Mouse (Mus musculus): ENCODE data around the gene Itgb1bp1. TPM values are rescaled to one million over a fixed set of nuclear protein-coding genes. Genes with fewer than 3 reads are reported as not detected.

Gene Itgb1bp1
- polyA plus RNA-seq, 1 experiment: 21.5 TPM

DNA sequence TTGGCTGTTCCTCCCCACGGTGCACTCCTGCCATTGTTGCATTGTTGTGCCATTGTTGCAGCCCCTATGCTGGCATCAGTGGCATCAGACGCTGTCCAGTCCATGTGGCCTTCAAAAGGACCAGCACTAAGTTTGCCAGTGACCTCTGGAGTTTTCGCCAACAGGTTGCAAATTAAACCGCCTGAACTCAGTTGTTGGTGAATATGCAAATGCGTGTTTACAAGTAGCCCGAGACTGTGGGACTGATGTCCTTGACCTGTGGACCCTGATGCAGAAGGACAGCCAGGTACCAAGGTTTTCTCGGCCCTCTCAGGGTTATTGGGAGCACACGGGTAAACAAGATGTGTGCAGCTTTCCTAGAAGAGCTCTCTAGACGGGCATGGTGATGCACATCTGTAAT lies 35.1 kb upstream of the Itgb1bp1 start:
- no peak for TF ChIP-seq POLR2A (IDR thresholded peaks at IDR 0.05; ENCODE audit: borderline replicate concordance, extremely low read depth, insufficient read depth, insufficient read length, poor library complexity, severe bottlenecking)
- TF ChIP-seq CTCF (IDR thresholded peaks at IDR 0.05; ENCODE audit: borderline replicate concordance, extremely low read depth, insufficient read depth, insufficient read length): no peak
- DNase-seq (ENCODE audit: low read depth): no peak

DNA sequence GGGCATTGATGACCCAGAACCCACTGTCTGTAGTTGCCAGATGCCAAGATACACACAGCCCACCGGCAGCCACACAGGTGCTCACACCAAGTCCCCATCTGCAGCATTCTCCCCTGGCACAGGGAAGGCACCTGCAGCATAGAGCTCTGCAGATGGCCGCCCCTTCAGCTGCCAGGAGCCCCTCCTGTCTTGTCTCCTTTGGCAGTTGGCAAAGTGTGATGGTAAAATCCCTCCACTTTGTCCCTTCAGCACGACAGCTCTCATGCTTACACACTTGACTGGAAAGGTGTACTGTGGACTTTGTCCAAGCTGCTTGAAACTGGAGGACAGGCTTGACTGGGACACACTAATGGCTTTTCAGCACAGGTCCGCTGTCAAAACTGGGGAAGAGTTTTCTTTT lies 34.2 kb upstream of the Itgb1bp1 start:
- TF ChIP-seq POLR2A (IDR thresholded peaks at IDR 0.05; ENCODE audit: borderline replicate concordance, extremely low read depth, insufficient read depth, insufficient read length, poor library complexity, severe bottlenecking) (no peak), CTCF (IDR thresholded peaks at IDR 0.05; ENCODE audit: borderline replicate concordance, extremely low read depth, insufficient read depth, insufficient read length) (no peak)
- DNase-seq (ENCODE audit: low read depth): no peak

DNA sequence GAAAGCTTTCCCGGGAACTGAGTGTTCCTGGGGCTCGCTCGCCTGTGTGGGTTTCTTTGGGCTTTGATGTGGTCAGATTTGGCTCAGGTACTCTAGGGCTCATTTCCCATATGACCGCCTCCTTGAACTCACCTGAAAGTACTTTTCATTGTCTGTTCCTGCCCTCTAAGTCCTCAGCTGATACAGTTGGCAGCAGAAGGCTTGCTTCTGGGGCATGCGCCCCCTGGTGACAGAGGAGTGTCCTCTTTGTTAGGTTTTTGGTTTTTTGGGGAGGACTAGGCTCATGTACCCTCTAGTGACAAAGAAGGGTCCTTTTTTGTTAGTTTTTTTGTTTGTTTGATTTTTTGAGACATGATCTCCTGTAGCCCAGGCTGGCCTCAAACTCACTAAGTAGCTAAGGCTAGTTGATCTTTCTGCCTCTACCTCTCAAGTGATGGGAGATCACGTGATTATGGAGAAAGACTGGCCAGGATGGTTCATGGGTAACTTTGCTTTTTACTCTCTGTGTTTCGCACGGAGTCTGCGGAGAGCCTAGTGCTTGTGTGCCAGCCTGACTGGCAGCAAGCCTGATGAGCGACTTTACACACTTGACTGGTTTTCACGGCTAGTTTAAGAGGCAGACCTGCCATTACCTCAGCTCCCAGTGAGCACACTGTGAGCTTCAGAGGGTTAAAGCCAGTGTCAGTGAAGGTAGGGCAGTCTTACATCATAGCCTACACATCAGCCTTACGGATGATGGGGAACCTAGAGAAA lies 32.2 kb upstream of the Itgb1bp1 start:
- peak; percentile 74; the same call in 1 of the 2 replicates for TF ChIP-seq CTCF (IDR thresholded peaks at IDR 0.05; ENCODE audit: borderline replicate concordance, extremely low read depth, insufficient read depth, insufficient read length)
- no peak for TF ChIP-seq POLR2A (IDR thresholded peaks at IDR 0.05; ENCODE audit: borderline replicate concordance, extremely low read depth, insufficient read depth, insufficient read length, poor library complexity, severe bottlenecking)
- DNase-seq (ENCODE audit: low read depth): peak; percentile 71

DNA sequence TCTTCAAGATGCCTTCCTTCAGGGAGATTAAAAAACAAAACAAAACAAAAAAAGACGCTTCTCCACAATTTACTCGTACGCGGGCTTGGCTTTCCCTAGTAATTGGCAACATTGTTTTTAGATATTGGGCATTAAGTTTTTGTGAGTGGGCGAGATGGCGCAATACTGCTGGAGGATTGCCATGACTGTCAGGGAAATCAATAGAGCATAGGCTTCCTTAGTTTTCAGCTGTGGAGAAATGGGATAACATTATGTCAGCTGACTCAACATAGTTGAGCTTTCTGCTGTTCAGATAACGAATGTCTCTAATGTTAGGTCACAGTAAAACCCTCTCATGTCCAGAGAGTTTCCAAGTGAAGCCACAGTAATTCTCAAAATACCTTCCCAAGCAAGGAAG lies 30.8 kb upstream of the Itgb1bp1 start:
- DNase-seq (ENCODE audit: low read depth): peak; percentile 20
- TF ChIP-seq CTCF (IDR thresholded peaks at IDR 0.05; ENCODE audit: borderline replicate concordance, extremely low read depth, insufficient read depth, insufficient read length) (no peak), POLR2A (IDR thresholded peaks at IDR 0.05; ENCODE audit: borderline replicate concordance, extremely low read depth, insufficient read depth, insufficient read length, poor library complexity, severe bottlenecking) (no peak)

DNA sequence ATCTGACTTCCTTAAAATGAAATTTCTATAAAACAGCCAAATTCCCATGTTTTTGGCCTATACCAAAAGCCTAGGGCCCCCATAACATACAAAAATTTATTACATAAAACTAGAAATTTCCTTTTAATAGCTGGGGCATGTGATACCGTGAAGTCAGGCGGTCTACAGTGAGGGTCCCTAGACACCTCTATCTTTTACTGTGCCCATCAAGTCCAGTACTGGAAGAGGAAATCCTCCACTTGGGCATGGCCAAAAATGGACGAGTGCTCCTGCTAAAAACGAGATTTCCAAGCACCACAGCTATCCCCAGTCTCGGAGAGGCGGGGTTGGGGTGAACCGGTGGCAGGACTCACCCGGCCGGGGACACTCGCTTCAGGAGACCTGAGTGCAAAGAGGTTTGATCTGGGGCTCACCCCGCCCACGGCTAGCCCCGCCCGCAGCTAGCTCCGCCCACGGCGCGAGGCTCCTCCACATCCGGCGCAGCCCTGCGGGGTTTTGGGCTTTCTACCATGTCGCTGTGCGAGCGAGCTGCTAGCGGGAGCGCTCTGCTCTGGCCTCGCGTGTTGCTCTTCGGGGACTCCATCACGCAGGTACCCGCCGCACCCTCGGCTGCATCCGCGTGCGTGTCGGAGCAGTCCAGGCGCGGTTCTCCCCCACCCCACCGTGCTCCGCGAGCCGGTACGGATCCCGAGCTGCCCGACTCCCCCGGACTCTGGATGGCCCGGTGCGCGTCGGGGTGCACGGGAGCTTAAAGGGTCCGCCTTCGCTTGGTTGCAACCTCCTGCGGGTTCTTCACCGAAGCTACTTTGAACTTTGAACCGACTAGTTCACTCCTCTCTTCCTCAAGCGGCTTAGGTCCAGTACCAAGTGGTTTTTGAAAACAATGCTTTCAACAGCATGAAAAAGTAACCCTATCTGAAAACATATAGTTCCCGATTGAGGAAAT lies 30.1 kb upstream of the Itgb1bp1 start, which contains the start of gene Iah1:
Iah1 (plus strand) TSS at position 467 of the 946 bp plus-strand sequence.
- no peak for TF ChIP-seq CTCF (IDR thresholded peaks at IDR 0.05; ENCODE audit: borderline replicate concordance, extremely low read depth, insufficient read depth, insufficient read length)
- TF ChIP-seq POLR2A (IDR thresholded peaks at IDR 0.05; ENCODE audit: borderline replicate concordance, extremely low read depth, insufficient read depth, insufficient read length, poor library complexity, severe bottlenecking): peak; percentile 54; the same call in 1 of the 2 replicates
- peak; percentile 86 for DNase-seq (ENCODE audit: low read depth)

DNA sequence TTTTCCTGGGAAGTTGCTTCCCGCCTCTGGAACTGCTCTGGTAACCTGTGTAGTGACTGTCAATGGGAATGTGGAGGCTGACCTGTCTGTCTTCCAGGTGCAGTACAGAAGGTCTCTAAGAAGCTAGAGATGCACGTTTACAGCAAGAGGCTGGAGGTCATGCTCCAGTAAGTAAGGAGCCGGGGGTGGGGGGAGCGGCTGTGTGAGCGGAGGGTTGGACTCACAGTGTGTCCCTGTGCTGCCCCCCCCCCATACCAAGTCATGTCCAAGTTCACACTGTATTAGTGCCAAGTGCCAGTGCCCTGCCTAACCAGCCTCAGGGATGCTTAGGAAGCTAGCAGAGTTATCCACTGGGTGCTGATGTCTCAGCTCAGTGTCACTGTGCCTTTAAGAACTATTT lies 26.1 kb upstream of the Itgb1bp1 start:
- TF ChIP-seq POLR2A (IDR thresholded peaks at IDR 0.05; ENCODE audit: borderline replicate concordance, extremely low read depth, insufficient read depth, insufficient read length, poor library complexity, severe bottlenecking) (no peak), CTCF (IDR thresholded peaks at IDR 0.05; ENCODE audit: borderline replicate concordance, extremely low read depth, insufficient read depth, insufficient read length) (no peak)
- DNase-seq (ENCODE audit: low read depth): no peak

DNA sequence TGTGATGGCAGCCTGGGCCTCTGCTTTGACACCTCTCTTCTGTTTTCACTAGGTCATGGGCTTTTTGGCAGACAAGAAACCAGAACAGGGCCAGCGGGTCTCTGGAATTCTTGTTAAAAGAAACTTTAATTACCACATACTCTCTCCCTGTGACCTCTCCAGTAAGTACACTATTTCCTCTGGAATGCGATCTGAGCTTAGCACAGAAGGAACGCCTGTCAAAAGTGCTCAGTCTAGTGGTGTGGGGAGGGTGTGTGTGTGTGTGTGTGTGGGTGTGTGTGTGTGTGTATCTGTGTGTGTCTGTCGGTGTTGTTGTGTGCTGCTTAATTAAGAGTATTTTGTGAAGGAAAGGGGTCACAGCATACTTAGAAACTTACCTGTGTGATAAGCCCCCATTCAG lies 20.6 kb upstream of the Itgb1bp1 start:
- TF ChIP-seq POLR2A (IDR thresholded peaks at IDR 0.05; ENCODE audit: borderline replicate concordance, extremely low read depth, insufficient read depth, insufficient read length, poor library complexity, severe bottlenecking): no peak
- TF ChIP-seq CTCF (IDR thresholded peaks at IDR 0.05; ENCODE audit: borderline replicate concordance, extremely low read depth, insufficient read depth, insufficient read length): no peak
- no peak for DNase-seq (ENCODE audit: low read depth)

DNA sequence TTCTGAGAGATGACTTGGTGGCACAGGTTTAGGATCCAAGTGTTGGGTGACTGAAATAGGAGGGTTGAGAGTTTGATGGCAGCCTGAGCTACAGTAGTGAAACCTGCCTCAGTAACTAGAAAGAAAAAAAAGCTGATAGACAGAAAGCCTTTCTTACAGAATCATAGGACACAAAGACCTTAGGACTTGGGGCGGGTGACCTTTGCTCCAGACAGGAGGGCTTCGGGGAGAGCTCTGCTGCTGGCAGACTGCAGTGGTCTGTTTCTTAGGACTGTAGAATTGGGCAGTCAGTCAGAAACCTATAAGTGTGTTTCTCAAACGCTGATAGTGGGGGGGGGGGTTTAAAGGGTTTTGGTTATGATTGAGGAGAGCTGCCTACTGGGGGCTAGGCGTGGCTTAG lies 19.7 kb upstream of the Itgb1bp1 start:
- TF ChIP-seq POLR2A (IDR thresholded peaks at IDR 0.05; ENCODE audit: borderline replicate concordance, extremely low read depth, insufficient read depth, insufficient read length, poor library complexity, severe bottlenecking) (no peak), CTCF (IDR thresholded peaks at IDR 0.05; ENCODE audit: borderline replicate concordance, extremely low read depth, insufficient read depth, insufficient read length) (no peak)
- no peak for DNase-seq (ENCODE audit: low read depth)

DNA sequence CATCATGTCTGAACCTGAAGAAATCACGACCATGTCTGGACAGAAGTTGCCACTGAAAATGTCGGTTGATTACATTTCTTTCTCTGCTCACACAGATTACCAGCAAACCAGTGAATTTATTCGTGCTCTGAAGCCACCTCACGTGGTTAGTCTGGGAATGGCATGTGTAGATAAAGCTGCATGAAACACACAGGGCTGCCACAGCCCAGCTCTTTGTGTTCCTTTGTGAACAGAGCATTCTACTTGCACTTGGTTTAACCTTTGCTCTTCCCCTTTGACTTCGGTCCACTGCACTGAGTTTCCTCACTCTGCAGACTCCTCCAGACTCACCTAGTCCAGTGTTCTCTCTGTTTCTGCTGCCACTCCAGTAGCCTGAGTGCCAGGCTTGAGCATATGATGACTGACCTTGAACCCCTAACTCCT lies 16.3 kb upstream of the Itgb1bp1 start:
- no peak for TF ChIP-seq POLR2A (IDR thresholded peaks at IDR 0.05; ENCODE audit: borderline replicate concordance, extremely low read depth, insufficient read depth, insufficient read length, poor library complexity, severe bottlenecking)
- TF ChIP-seq CTCF (IDR thresholded peaks at IDR 0.05; ENCODE audit: borderline replicate concordance, extremely low read depth, insufficient read depth, insufficient read length): no peak
- no peak for DNase-seq (ENCODE audit: low read depth)

DNA sequence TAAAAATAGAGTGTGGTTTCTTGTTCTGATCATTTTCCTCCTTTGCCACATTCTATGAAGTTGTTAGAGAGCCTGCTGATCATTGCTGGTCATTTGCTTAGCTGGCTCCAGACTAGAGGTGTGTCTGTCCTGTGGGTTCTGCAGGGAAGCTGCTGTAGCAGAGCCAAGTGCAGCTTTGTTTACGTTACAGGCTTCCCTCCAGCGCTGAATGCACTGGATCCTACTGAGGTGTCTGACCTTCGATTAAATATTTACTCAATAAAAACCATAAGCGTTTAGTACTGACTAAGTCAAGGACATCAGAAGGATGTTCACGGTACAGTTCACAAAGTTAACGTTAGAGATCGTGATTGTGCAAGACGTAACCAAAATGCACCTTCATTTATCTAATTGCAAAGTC lies 15.8 kb upstream of the Itgb1bp1 start:
- no peak for DNase-seq (ENCODE audit: low read depth)
- TF ChIP-seq POLR2A (IDR thresholded peaks at IDR 0.05; ENCODE audit: borderline replicate concordance, extremely low read depth, insufficient read depth, insufficient read length, poor library complexity, severe bottlenecking): no peak
- TF ChIP-seq CTCF (IDR thresholded peaks at IDR 0.05; ENCODE audit: borderline replicate concordance, extremely low read depth, insufficient read depth, insufficient read length): no peak

DNA sequence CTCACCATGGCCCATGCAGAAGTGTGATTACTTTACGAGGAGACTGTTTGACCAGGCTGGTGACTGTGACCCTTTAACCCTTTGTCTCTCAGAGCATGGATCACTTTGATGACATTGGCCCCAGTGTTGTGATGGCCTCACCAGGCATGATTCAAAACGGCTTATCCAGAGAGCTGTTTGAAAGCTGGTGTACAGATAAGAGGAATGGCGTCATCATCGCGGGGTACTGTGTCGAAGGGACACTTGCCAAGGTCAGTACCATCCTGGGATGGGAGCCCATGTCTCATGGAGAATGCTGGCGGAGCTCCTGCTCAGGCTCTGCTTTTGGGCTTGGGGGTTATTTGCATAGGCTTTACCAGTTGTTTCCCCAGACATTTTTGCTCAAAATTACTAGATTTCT lies 15.2 kb upstream of the Itgb1bp1 start:
- TF ChIP-seq POLR2A (IDR thresholded peaks at IDR 0.05; ENCODE audit: borderline replicate concordance, extremely low read depth, insufficient read depth, insufficient read length, poor library complexity, severe bottlenecking) (no peak), CTCF (IDR thresholded peaks at IDR 0.05; ENCODE audit: borderline replicate concordance, extremely low read depth, insufficient read depth, insufficient read length) (no peak)
- DNase-seq (ENCODE audit: low read depth): no peak

All from brain, embryonic 14.5 days (tissue).